Mouse (Mus musculus): ENCODE results near the gene Mfng. TPM values are rescaled to one million over a fixed set of nuclear protein-coding genes. Genes with fewer than 3 reads are reported as not detected.

The Mfng gene
- polyA plus RNA-seq, 1 experiment from 2014 or later = 7.3 TPM

DNA sequence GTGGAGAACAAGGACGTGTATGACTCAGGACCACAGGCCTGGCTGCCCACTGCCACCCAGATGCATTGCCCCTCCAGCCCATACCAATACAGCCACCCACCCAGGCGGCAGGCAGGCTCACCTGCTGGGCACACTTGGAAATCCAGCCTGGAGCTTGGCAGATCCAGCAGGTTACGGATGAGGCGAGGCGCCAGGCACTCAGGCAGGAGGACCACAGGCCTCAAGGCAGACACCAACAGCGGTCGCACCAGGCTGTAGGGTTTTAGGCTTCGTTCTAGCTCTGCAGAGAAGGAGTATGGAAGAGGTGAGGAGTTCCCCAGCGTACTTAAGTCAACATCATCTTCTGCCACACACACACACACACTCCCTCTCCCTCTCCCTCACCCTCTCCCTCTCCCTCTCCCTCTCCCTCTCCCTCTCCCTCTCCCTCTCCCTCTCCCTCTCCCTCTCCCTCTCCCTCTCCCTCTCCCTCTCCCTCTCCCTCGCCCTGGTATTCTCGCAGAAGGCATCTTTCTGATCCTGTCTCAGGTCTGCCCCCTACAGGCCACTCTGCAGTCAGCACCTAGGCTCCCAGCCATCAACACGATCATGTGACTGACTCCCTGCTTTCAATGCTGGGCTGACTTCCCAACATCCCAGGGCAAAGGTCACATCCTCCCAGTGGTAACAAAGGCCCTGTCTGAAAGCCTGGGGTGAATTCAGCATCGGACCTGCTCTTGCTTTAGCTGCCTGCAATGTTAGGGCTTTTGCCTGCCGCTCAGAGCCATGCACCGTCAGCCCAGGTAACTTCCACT is 5.0 kb upstream of the Mfng start:
- Histone ChIP-seq H3K9me3 (replicated peaks) (no peaks in the 10 kb centered on the region), H3K9ac (no peak overlapping the region), H3K4me2 (no peak overlapping the region), H3K27ac (ENCODE audit: poor library complexity, severe bottlenecking) (no peak overlapping the region), H3K4me3 (no peak overlapping the region), H3K27me3 (replicated peaks) (peaks cover 4% of the 10 kb centered on the region), H3K36me3 (peaks cover 17% of the 10 kb centered on the region), H3K4me1 (replicated peaks) (peaks cover 4% of the 10 kb centered on the region)
- WGBS = 59% methylated on average over 14 of the region's 15 CpGs
- ATAC-seq (ENCODE audit: insufficient number of reproducible peaks, low FRiP score) = peak; percentile 25; the same call in 1 of the 2 replicates

DNA sequence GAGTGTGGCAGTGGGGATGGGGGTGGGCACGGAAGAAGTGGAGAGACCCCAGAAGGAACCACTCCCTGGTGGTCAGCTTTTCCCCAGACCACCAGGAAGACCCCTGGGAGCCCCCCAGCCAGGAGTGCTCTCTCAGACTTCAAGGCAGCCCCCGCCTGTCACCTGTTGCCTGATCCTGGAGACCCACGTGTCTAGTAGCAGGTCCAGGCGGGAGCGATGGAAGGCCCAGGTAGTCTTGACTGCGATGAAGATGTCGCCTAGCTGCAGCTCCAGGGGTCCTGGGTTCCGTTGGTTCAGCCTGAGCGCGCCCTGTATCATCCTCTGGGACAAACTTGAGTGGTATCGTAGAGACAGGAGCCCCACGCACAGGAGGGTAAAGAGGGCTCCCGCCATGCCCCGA is 419 bp downstream of the Mfng start:
- peak overlapping the region; percentile 59 for H3K4me2 ChIP-seq
- H3K9me3 ChIP-seq (replicated peaks) = peaks cover 13% of the 10 kb centered on the region
- H3K4me1 ChIP-seq (replicated peaks) = peaks cover 17% of the 10 kb centered on the region
- peak overlapping the region; percentile 31 for H3K4me3 ChIP-seq
- ATAC-seq (ENCODE audit: insufficient number of reproducible peaks, low FRiP score) = no peak
- H3K36me3 ChIP-seq = peaks cover 17% of the 10 kb centered on the region
- peak overlapping the region; percentile 52; the same call in 1 of the 2 replicates for H3K27ac ChIP-seq (ENCODE audit: poor library complexity, severe bottlenecking)
- peaks cover 15% of the 10 kb centered on the region for H3K27me3 ChIP-seq (replicated peaks)
- 33% methylated on average over 14 of the region's 14 CpGs for WGBS
- peak overlapping the region; percentile 57 for H3K9ac ChIP-seq

DNA sequence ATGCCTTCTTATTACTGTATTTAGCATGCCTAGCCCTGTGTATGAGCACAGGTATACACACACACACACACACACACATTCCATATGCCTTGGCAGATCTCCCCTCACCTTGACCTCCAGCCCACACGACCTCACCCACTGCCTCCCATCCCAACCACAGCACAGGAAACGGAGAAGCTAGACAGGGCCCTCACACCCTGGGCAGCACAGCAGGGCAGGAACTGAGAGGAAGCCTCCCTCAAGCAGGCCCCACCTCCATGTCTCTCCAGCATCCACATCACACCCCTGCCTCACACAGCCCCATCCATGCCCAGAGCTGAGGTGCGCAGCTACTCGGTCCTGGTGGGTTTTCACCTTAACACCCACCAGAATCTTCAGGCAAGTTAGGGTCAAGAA is 909 bp downstream of the Mfng start:
- Histone ChIP-seq H3K4me1 (replicated peaks) (peaks cover 17% of the 10 kb centered on the region), H3K9ac (0 out of 2 replicates have a peak overlapping the region, but pooled peaks have one; percentile 57), H3K27ac (ENCODE audit: poor library complexity, severe bottlenecking) (peak overlapping the region; percentile 52), H3K4me2 (peak overlapping the region; percentile 59), H3K4me3 (peak overlapping the region; percentile 31), H3K36me3 (peaks cover 17% of the 10 kb centered on the region), H3K27me3 (replicated peaks) (peaks cover 15% of the 10 kb centered on the region), H3K9me3 (replicated peaks) (peaks cover 13% of the 10 kb centered on the region)
- WGBS = 40% methylated on average over 4 of the region's 4 CpGs
- ATAC-seq (ENCODE audit: insufficient number of reproducible peaks, low FRiP score) = peak; percentile 61

DNA sequence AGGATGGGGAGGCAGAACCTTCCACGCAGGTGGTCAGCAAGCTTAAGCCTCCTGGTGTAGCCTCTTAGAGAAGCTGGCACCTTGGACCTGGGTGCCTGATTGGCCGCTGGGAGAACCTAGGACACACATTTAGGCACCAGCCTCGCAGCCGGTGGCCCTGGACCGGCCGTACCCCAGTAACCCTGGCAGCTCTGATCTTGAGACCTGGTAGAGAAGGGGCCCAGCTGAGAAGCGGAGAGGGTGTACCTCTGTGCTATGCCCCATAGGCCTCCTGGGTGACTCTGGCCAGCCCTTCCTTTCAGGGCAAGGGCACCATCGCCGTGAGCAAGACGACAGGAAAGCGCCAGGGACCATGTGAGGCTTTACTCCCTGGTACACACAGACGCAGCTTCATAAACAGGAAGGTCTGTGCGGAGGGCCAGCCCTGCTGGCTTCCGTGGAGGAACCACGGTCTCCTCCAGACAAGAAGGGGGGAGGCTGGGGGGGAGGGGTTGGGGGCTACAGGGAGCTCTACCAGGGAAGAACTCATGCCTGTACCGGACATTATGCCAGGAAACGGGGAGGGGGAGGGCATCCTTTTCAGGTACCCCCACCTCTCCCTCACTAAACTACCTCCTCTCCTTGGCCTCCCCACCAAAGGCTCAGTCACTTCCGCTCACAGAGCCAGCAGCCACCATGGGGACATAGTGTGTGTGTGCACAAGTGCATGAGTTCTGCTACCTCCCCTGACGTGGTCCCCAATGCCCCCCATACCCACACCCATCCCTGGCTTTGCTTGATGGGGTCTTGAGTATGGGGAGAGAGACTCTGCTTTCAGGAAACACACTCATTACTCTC is 1.5 kb downstream of the Mfng start:
- peak overlapping the region; percentile 31; the same call in 1 of the 2 replicates for H3K4me3 ChIP-seq
- 57% methylated on average over 19 of the region's 19 CpGs for WGBS
- peak; percentile 37 for ATAC-seq (ENCODE audit: insufficient number of reproducible peaks, low FRiP score)

DNA sequence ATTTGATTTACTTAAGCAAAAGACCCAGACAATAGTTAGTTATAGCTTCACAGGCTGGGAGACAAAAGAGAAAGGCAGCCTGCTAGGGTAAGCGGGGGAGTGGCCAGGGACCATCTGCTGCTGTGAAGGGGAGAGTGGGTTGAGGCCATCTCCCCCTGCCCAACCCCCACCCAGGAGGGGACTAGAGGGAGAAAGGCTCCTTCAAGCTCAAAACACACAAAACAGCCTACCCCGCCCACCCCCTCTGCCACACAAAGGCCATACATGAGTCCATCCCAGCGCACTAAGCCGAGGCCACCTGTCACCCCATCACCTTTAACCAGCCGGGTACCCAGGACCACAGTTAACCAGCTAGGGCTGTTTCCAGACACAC is 2.3 kb downstream of the Mfng start:
- WGBS = 58% methylated on average over 5 of the region's 5 CpGs

More for the DNA sequence above, 1.5 kb downstream of the Mfng start:
- peaks cover 15% of the 10 kb centered on the region for H3K27me3 ChIP-seq (replicated peaks)
- H3K9me3 ChIP-seq (replicated peaks) = peaks cover 13% of the 10 kb centered on the region
- 0 out of 2 replicates have a peak overlapping the region, but pooled peaks have one; percentile 57 for H3K9ac ChIP-seq
- peaks cover 17% of the 10 kb centered on the region for H3K4me1 ChIP-seq (replicated peaks)
- H3K36me3 ChIP-seq = peaks cover 17% of the 10 kb centered on the region
- H3K27ac ChIP-seq (ENCODE audit: poor library complexity, severe bottlenecking) = peak overlapping the region; percentile 52
- peak overlapping the region; percentile 59 for H3K4me2 ChIP-seq

DNA sequence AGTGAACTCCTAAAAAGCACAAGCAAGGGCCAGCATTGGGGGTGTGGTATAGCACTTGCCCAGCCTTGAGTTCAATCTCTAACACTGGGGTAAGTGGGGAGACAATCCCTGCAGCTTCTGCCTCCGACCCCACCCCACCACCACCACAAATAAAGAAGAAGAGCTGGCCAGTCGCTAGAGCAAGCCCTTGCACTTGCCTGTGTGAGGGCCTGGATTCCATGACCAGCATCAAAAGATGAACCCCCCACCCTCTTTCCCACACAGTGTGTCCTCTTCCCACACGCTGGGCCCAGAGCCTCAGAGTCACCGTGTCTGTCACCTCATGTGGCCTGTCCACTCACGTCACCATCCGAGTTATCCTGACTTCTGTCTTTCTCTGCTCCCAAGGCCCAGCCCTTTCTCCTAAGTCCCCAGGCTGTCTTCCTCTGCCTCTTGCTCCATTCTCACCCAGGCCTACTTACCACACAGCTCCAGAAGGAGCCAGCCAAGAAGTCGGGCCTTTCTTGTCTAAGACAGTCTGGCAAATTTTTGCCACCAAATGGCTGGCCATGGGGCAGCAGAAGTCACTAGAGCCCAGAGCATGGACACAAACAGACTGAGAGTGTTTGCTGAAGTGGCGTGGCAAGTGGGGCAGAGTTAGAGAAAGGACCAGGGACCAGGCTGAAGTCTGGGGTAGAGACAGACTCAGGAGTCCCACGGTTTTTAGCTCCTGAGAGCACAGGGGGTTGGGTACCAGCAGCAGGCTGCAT is 2.9 kb downstream of the Mfng start:
- peaks cover 4% of the 10 kb centered on the region for H3K36me3 ChIP-seq
- H3K4me1 ChIP-seq (replicated peaks) = peaks cover 17% of the 10 kb centered on the region
- H3K9ac ChIP-seq = no peak overlapping the region
- 57% methylated on average over 9 of the region's 9 CpGs for WGBS
- peaks cover 15% of the 10 kb centered on the region for H3K27me3 ChIP-seq (replicated peaks)
- peaks cover 13% of the 10 kb centered on the region for H3K9me3 ChIP-seq (replicated peaks)
- no peak overlapping the region for H3K4me3 ChIP-seq
- H3K4me2 ChIP-seq = 0 out of 2 replicates have a peak overlapping the region, but pooled peaks have one; percentile 59
- ATAC-seq (ENCODE audit: insufficient number of reproducible peaks, low FRiP score) = no peak
- no peak overlapping the region for H3K27ac ChIP-seq (ENCODE audit: poor library complexity, severe bottlenecking)

More for the DNA sequence above, 2.3 kb downstream of the Mfng start:
- Histone ChIP-seq H3K27ac (ENCODE audit: poor library complexity, severe bottlenecking) (0 out of 2 replicates have a peak overlapping the region, but pooled peaks have one; percentile 19), H3K9ac (no peak overlapping the region), H3K36me3 (peaks cover 10% of the 10 kb centered on the region), H3K27me3 (replicated peaks) (peaks cover 15% of the 10 kb centered on the region), H3K4me2 (peak overlapping the region; percentile 59), H3K4me1 (replicated peaks) (peaks cover 17% of the 10 kb centered on the region), H3K4me3 (no peak overlapping the region), H3K9me3 (replicated peaks) (peaks cover 13% of the 10 kb centered on the region)
- ATAC-seq (ENCODE audit: insufficient number of reproducible peaks, low FRiP score) = no peak

DNA sequence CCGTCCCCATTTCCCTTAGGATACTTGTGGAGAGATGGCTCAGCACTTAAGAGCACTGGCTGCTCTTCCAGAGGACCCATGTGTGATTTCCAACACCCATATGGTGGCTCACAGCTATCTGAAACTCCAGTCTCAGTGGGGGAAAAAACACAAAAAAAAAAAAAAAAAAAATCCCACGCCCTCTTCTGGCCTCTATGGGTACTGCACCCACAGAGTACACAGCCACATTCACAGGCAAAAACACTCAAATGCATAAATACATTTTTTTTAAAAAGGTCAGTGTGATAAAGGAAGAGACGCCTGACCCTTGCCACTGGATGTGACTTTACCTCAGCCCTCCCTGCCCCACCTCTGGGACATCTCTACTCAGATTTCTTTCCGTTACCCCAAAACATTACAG is 4.2 kb downstream of the Mfng start:
- Histone ChIP-seq H3K27me3 (replicated peaks) (peaks cover 15% of the 10 kb centered on the region), H3K9me3 (replicated peaks) (peaks cover 13% of the 10 kb centered on the region), H3K36me3 (no peaks in the 10 kb centered on the region), H3K4me3 (no peak overlapping the region), H3K4me2 (no peak overlapping the region), H3K27ac (ENCODE audit: poor library complexity, severe bottlenecking) (no peak overlapping the region), H3K4me1 (replicated peaks) (peaks cover 17% of the 10 kb centered on the region), H3K9ac (no peak overlapping the region)
- 84% methylated on average over 4 of the region's 4 CpGs for WGBS
- ATAC-seq (ENCODE audit: insufficient number of reproducible peaks, low FRiP score) = no peak

DNA sequence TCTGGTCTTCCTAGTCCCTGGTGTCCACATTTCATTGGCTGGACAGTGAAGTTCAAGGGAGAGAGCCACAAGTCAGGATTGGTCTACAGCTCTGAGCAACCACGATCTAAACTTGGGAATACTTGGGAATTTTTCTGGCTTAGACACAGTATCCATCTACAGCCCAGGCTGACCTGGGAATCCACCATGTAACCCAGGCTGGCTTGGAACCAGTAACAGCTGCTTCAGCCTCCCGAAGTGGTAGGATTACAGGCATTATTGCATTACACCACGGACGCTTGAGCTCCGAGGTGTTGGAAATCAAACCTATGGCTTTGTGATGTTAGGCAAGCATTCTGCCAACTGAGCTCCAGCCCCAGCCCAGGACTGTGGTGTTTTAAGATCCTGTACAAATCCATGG is 9.6 kb downstream of the Mfng start:
- Histone ChIP-seq H3K27me3 (replicated peaks) (0 out of 2 replicates have a peak, but pooled peaks cover 5% of the 10 kb centered on the region), H3K4me2 (no peak overlapping the region), H3K4me1 (replicated peaks) (no peaks in the 10 kb centered on the region), H3K9ac (no peak overlapping the region), H3K4me3 (no peak overlapping the region), H3K9me3 (replicated peaks) (0 out of 2 replicates have a peak, but pooled peaks cover 4% of the 10 kb centered on the region), H3K36me3 (no peaks in the 10 kb centered on the region), H3K27ac (ENCODE audit: poor library complexity, severe bottlenecking) (no peak overlapping the region)
- WGBS = 77% methylated on average over 5 of the region's 5 CpGs
- no peak for ATAC-seq (ENCODE audit: insufficient number of reproducible peaks, low FRiP score)

DNA sequence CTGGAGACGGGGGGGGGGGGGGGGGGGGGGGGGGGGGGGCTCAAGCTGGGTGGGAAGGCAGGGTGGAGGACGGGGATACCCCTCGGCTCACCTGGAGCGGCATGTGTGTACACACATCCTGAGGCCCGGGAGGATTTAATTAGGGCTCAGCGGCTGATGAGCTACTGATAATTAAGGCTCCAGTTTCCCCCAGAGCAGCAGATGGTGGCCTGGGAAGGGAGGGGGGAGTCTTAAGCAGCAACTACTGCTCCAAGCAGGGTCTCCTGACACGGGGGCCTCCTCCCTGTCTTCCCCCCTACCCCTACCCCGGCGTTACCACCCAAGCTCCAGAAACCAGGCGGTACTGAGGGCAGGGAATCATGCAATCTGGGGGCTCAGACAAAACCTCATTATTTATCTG is 10.1 kb downstream of the Mfng start:
- Histone ChIP-seq H3K4me1 (replicated peaks) (no peaks in the 10 kb centered on the region), H3K27me3 (replicated peaks) (0 out of 2 replicates have a peak, but pooled peaks cover 5% of the 10 kb centered on the region), H3K4me3 (no peak overlapping the region), H3K9me3 (replicated peaks) (0 out of 2 replicates have a peak, but pooled peaks cover 2% of the 10 kb centered on the region), H3K27ac (ENCODE audit: poor library complexity, severe bottlenecking) (no peak overlapping the region), H3K4me2 (no peak overlapping the region), H3K36me3 (no peaks in the 10 kb centered on the region), H3K9ac (no peak overlapping the region)
- WGBS = 29% methylated on average over 7 of the region's 10 CpGs
- ATAC-seq (ENCODE audit: insufficient number of reproducible peaks, low FRiP score) = no peak

DNA sequence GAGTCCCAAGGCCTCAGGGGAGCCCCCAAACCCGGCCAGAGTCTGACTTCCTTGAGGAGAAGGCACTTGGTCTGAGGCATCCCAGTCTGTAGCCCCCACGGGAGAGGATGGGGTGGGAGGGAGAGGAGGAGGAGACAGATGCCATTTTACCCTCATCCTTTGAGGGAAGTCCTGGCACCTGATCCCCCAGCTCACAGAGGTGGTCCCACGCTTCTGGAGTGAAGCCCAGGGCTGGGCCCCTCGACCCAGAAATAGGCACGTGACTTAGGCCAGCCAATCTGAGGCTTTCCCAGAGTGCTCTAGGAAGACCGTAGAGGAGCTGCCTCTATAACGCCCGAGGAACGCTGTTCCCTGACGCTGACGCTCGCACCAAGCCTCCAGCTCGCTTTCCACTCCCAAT is 12.2 kb downstream of the Mfng start:
- no peak for ATAC-seq (ENCODE audit: insufficient number of reproducible peaks, low FRiP score)
- no peaks in the 10 kb centered on the region for H3K9me3 ChIP-seq (replicated peaks)
- no peak overlapping the region for H3K4me3 ChIP-seq
- no peak overlapping the region for H3K9ac ChIP-seq
- WGBS = 77% methylated on average over 13 of the region's 13 CpGs
- peaks cover 11% of the 10 kb centered on the region; the same call in 1 of the 2 replicates for H3K27me3 ChIP-seq (replicated peaks)
- no peak overlapping the region for H3K4me2 ChIP-seq
- H3K27ac ChIP-seq (ENCODE audit: poor library complexity, severe bottlenecking) = no peak overlapping the region
- no peaks in the 10 kb centered on the region for H3K36me3 ChIP-seq
- no peaks in the 10 kb centered on the region for H3K4me1 ChIP-seq (replicated peaks)

Measured in heart, embryonic 12.5 days (tissue).